Mouse (Mus musculus): ENCODE data around the gene Xylt1.
A peak's percentile ranks its signal among the peaks of the same experiment; 100 is the strongest.

Xylt1 gene

GRCm38 (mm10) chr7:117512301-117512700 is 131.5 kb downstream of the Xylt1 start:
- no peak for DNase-seq (ENCODE audit: low read depth, low spot score)

- DNase-seq (ENCODE audit: low read depth, low spot score), result no peak
Measured at GRCm38 (mm10) chr7:117515794-117516193, 135.0 kb downstream of the Xylt1 start.

- DNase-seq (ENCODE audit: low read depth, low spot score), result no peak
Measured at GRCm38 (mm10) chr7:117516896-117517295, 136.1 kb downstream of the Xylt1 start.

- no peak for DNase-seq (ENCODE audit: low read depth, low spot score)
Measured at GRCm38 (mm10) chr7:117521369-117521768, 140.6 kb downstream of the Xylt1 start.

GRCm38 (mm10) chr7:117522092-117522635 is 141.4 kb downstream of the Xylt1 start:
- no peak for DNase-seq (ENCODE audit: low read depth, low spot score)

GRCm38 (mm10) chr7:117524430-117525214 is 143.8 kb downstream of the Xylt1 start:
- DNase-seq (ENCODE audit: low read depth, low spot score), result no peak

GRCm38 (mm10) chr7:117525678-117526077 is 144.9 kb downstream of the Xylt1 start:
- DNase-seq (ENCODE audit: low read depth, low spot score), result no peak

GRCm38 (mm10) chr7:117526570-117526969 is 145.8 kb downstream of the Xylt1 start:
- no peak for DNase-seq (ENCODE audit: low read depth, low spot score)

- no peak for DNase-seq (ENCODE audit: low read depth, low spot score)
Measured at GRCm38 (mm10) chr7:117529787-117530655, 149.2 kb downstream of the Xylt1 start.

- peak; percentile 59 for DNase-seq (ENCODE audit: low read depth, low spot score)
Measured at GRCm38 (mm10) chr7:117532651-117533050, 151.9 kb downstream of the Xylt1 start.

GRCm38 (mm10) chr7:117533164-117533563 is 152.4 kb downstream of the Xylt1 start:
- no peak for DNase-seq (ENCODE audit: low read depth, low spot score)

GRCm38 (mm10) chr7:117539931-117540330 is 159.2 kb downstream of the Xylt1 start:
- DNase-seq (ENCODE audit: low read depth, low spot score), result no peak

- peak; percentile 32 for DNase-seq (ENCODE audit: low read depth, low spot score)
Measured at GRCm38 (mm10) chr7:117540413-117540812, 159.6 kb downstream of the Xylt1 start.

- peak; percentile 67 for DNase-seq (ENCODE audit: low read depth, low spot score)
Measured at GRCm38 (mm10) chr7:117541056-117541455, 160.3 kb downstream of the Xylt1 start.

GRCm38 (mm10) chr7:117541681-117542080 is 160.9 kb downstream of the Xylt1 start:
- DNase-seq (ENCODE audit: low read depth, low spot score), result no peak

GRCm38 (mm10) chr7:117543041-117543440 is 162.3 kb downstream of the Xylt1 start:
- DNase-seq (ENCODE audit: low read depth, low spot score), result no peak

GRCm38 (mm10) chr7:117544126-117544525 is 163.3 kb downstream of the Xylt1 start:
- no peak for DNase-seq (ENCODE audit: low read depth, low spot score)

- DNase-seq (ENCODE audit: low read depth, low spot score), result no peak
Measured at GRCm38 (mm10) chr7:117548301-117548700, 167.5 kb downstream of the Xylt1 start.

- no peak for DNase-seq (ENCODE audit: low read depth, low spot score)
Measured at GRCm38 (mm10) chr7:117550916-117551549, 170.3 kb downstream of the Xylt1 start.

GRCm38 (mm10) chr7:117553228-117553627 is 172.4 kb downstream of the Xylt1 start:
- DNase-seq (ENCODE audit: low read depth, low spot score), result no peak

- no peak for DNase-seq (ENCODE audit: low read depth, low spot score)
Measured at GRCm38 (mm10) chr7:117555735-117556134, 175.0 kb downstream of the Xylt1 start.

GRCm38 (mm10) chr7:117558166-117558565 is 177.4 kb downstream of the Xylt1 start:
- DNase-seq (ENCODE audit: low read depth, low spot score), result no peak

Measured in mesoderm, embryonic 11.5 days (tissue).